Mouse (Mus musculus): ENCODE results near the gene Gcc1.

GRCm38 (mm10) chr6:28447937-28448336 is 19.7 kb upstream of the Gcc1 start:
- TF ChIP-seq CTCF (IDR thresholded peaks at IDR 0.05; ENCODE audit: low read depth, low read length): no peak
- no peak for TF ChIP-seq POLR2A (IDR thresholded peaks at IDR 0.05; ENCODE audit: borderline replicate concordance, low read depth, low read length)
